Mouse (Mus musculus) leukemia stem cell, adult 10-12 weeks (primary cell): ENCODE measurements around the gene Wbp11. TPM values are rescaled to one million over a fixed set of nuclear protein-coding genes. Genes with fewer than 3 reads are reported as not detected.

Source experiments
- polyA plus RNA-seq: library from polyadenylated mRNA; stranded (reverse); fragments of >175 nt; gene quantifications from 2 replicates; pipeline ENCODE4 v1.2.3, GENCODE M21; 2012; ENCODE audit warnings: low replicate concordance

Gene Wbp11
- 346 and 357 TPM in 2 replicates for polyA plus RNA-seq

DNA sequence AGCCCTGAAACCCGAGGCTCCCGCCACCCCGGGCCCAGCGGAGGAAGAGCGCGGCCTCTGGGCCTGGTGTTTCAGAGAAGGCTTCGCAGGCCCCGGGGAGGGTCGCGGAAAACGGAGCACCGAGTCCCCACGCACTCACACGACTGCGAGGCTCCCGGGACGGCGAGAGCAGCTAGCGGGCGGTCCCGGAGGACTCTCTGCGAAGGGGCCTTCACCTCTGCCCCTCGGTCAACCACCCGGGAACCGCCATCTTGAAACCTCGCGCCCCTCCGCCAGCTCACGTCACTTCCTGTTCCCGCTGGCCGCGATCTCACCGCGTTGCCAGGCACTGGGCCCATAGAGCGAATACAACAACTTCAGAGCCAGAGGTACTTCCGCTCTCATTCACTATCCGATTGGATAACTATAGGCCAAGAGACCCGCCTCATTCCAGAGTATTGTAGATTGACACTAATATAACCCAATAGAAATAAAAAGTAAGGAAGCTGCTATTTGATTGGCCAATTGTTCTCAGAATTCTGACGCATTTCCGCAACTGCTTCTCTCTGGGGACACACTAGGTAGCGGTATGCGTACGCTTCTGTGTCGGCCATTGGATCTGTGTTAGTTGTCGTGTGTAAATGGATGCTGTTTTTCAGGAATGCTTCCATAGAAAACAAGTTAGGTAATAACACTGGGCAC, at the start of gene Wbp11:
TSS of gene Wbp11 (minus strand) at position 353 of the 681 bp plus-strand sequence.

DNA sequence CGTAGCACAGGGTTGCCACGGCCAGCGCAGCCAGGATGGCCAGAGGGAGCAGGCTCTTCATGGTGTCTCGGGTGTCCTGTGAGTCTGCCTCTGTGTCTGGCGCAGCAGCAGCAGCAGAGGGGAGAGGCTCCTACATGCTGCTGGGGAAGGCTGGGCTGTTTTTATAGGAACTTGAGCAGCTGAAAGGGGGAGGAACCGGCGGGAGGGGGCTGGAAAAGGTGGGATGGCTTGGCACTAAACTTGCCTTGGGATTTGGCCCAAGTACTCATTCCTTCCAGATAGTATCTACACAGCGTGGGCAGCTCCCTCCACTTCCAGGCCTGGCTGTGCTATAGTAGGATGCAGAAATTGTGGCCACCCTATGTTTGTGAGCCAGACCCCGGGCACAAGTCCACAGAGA, 47.6 kb upstream of the Wbp11 start, which contains the start of gene Mgp:
TSS of gene Mgp (minus strand) at position 154 of the 400 bp plus-strand sequence.

DNA sequence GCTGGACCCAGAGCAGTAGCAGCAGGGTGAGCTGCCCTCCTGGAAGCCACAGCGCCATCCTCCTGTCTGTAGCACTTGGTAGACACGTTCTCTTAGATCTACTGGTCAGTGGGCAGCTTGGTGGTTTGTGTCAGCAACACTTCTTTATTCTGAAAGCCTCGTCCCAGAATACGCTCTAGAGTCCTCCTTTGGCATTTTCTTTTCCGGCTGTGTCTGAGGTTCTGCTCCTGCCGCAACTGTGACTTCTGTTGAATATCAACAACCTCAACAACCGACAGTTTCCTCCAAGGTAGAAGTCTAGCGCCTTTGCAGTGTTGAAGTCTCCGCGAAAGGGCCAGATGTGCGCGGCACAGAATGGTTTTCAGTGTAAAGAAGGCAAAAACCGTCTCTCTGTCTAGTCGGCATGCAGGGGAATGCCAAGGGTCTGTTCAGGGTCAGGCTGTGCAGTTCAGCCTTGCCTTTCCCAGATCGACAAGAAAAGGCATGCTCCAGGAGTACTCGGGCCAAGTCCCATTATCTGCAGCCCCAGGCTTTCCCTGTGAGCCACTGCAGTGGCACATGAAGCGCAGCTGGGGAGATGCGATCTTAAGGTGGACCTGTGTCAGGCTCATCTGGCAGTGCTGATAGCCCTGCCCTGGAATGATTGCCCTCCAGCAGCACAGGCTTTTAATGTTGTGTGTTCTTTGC, 29.3 kb upstream of the Wbp11 start, which contains the start of gene Art4:
TSS of gene Art4 (minus strand) at position 548 of the 687 bp plus-strand sequence.

DNA sequence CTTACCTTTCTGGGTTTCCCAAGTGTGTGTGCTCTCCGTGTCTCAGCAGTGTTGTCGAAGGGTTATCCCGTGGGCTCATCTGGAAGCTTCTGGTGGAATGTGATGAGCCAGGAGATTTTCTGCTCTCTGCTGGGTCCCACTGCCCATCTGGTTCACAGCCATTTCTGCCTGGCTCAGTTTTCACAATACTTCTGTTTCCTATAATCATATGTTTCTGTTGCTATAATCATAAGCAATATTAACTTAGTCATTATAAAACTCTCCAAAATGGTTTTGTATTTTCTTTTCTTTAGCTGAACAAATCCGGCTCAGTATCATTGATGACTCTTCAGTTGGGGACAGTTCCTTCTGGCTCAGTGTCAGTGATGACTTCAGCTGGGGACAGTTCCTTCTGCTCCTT, 7.3 kb upstream of the Wbp11 start, which contains the start of gene Smco3:
TSS of gene Smco3 (minus strand) at position 101 of the 400 bp plus-strand sequence.

DNA sequence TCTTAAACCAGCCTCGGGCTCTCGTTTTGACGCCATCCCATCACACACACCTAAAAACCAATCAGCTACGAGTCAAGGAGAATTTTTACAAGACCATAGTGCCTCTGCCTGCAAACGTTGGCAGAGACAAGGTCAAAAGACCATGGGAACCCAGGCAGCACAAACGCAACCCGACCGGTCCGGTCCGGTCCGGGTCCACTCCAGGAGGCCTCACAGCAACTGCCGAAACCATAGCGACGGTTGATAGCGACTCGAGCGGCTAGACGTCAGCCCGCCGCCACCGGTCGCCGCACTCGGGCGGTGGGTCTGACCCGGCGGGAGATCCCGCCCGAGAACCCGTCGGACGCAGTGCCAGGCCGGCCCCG, 535 bp downstream of the Wbp11 start, which contains the start of gene BC049715:
TSS of gene BC049715 (plus strand) at position 111 of the 365 bp plus-strand sequence.

DNA sequence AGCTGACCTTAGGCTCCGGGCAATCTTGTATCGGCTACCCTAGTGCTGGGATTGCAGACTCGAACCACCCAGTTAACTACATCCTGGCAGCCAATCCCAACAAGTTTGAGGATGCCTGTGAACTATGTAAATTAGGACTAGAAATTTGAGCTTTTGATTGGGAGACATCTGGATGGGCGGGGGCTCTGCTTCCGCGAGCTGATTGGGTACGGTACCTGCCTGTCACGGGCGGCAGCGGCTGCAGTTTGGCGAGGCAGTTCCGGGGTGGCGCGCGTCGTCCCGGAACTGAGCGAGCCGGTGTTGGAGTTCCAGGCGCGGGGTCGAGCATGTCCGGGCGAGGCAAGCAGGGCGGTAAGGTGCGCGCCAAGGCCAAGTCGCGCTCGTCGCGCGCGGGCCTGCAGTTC, 20.0 kb downstream of the Wbp11 start, which contains the start of gene H2afj:
TSS of gene H2afj (plus strand) at position 231 of the 404 bp plus-strand sequence.

DNA sequence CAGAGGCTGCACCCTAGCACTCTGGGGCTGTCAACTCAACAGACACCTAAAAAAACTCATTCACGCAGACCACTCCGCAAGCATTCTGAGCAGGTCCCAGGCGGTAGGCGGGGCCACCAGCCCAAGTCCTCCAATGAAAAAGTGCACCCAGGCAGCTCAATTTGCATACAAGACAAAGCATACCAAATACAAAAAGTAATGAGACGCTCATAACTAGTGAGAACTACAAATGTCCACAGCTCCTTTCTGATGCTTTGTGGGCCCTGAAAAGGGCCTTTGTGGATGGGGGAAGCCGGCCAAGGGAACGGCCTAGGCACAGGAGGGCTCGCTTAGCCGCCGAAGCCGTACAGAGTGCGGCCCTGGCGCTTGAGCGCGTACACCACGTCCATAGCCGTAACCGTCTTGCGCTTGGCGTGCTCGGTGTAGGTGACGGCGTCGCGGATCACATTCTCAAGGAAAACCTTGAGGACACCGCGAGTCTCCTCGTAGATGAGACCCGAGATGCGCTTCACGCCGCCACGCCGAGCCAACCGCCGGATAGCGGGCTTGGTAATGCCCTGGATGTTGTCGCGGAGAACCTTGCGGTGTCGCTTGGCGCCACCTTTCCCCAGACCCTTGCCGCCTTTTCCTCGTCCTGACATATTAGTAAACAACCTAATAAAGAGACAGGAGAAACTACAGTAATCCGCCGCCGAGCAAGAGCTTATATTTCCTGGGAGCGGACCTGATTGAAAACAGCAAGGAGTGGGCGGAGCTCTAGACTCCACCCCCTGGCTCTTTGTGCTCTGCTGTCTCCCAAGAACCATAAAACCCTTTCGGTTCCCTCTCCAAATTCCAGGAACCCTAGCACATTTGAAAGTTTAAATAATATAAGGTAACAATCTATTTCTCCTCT, 24.0 kb downstream of the Wbp11 start, which contains the start of gene Hist4h4:
TSS of gene Hist4h4 (minus strand) at position 677 of the 895 bp plus-strand sequence.

DNA sequence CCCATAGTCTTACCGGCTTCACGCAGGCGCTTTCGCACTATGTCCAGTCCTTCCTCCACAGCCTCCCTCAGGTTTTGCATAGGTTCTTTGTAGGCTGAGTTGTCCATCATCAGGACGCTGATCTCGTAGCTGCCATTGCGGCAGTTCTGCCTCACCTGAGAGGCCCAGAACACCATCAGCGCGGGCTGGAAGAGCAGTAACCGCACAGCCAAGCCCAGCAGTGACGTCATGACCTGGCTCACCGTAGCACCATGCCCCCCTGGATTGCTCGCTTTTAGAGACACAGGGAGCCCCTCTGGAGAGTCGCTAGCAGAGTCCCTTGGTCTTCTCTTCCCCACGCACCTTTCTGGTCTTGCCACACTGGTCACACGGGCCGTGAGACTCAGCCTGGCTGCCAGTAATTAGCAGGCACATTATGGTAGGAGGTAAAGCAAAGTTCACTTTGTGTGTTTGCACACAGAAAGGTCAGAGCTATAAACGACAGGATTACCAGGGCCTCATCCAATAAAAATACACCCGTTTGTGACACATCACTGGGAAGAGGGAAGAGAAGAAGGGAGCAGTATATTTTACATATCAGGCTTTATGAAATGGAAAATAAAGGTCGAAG, 46.6 kb downstream of the Wbp11 start, which contains the start of gene Gucy2c:
TSS of gene Gucy2c (minus strand) at position 389 of the 610 bp plus-strand sequence.

Other genes starting within 250 kb of the Wbp11 start
- gene Plbd1, start 166.3 kb downstream of the Wbp11 start, polyA plus RNA-seq, result 12.9 and 17.2 TPM in 2 replicates
- not detected in 2 replicates for gene Gucy2c, start 46.5 kb downstream of the Wbp11 start, polyA plus RNA-seq
- 18.8 and 18.9 TPM in 2 replicates for gene Hist4h4, start 23.8 kb downstream of the Wbp11 start, polyA plus RNA-seq
- 194 and 567 TPM in 2 replicates for gene H2afj, start 20.0 kb downstream of the Wbp11 start, polyA plus RNA-seq
- gene BC049715, start 607 bp downstream of the Wbp11 start, polyA plus RNA-seq, result 3.5 and 6.4 TPM in 2 replicates
- gene Smco3, start 7.2 kb upstream of the Wbp11 start, polyA plus RNA-seq, result not detected in 2 replicates
- gene Art4, start 29.5 kb upstream of the Wbp11 start, polyA plus RNA-seq, result 0.66 and 4.1 TPM in 2 replicates
- not detected in 2 replicates for gene Mgp, start 47.6 kb upstream of the Wbp11 start, polyA plus RNA-seq
- gene Erp27, start 93.9 kb upstream of the Wbp11 start, polyA plus RNA-seq, result not detected in 2 replicates
- 0.07 TPM in 1 of 2 replicates, not detected in the other for gene Pde6h, start 95.6 kb upstream of the Wbp11 start, polyA plus RNA-seq
- gene Arhgdib, start 113.7 kb upstream of the Wbp11 start, polyA plus RNA-seq, result 22.6 and 23.3 TPM in 2 replicates